Mouse (Mus musculus): ENCODE measurements around the gene Nek6.

DNA sequence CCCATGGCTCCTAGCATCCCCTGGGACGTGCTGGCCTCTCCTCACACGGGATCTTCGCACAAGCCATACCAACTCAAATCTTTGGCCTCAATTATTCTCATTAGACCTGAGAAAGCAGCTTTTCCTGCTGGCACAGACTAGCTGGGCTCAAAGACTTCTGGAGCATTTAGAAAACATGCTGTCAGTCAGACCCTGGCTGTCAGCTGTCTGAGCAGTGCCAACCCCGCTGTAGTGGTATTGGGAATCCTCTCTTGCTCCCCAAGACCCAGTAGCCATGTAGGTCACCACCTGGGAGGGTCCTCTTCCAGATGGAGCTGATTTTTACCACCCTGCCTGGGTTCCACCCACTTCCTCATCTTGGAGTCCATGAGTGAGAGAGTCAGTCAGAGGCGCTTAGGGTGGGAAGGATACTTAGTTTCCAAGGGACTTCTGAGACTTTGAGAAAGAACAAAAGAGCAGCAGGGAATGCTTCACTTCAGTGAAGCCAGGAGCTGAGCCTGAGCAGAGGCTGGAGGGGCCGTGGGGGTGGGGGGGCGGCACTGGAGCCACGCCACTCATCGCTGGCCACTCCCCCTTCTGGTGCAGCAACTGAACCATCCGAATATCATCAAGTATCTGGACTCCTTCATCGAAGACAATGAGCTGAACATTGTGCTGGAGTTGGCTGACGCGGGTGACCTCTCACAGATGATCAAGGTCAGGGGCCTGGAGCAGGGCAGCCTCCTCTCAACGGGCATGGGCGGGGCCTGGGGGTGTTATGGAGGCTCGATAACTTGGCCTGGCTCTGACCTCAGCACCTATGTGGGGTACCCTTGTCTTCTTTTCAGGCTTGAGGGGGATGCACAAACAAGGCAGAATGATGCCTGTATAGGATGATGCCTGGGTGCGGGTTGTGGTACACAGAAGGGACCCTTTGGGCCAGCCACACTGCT is 49.1 kb downstream of the Nek6 start:
- TF ChIP-seq CTCF (IDR thresholded peaks at IDR 0.05; ENCODE audit: low read depth): no peak
- no peak for TF ChIP-seq EP300 (IDR thresholded peaks at IDR 0.05; ENCODE audit: low read depth)
